Mouse (Mus musculus): ENCODE measurements around the gene Nlrp1b.

Gene Nlrp1b

GRCm38 (mm10) chr11:71230684-71231480, at the start of gene Nlrp1b:
Gene Nlrp1b (minus strand): TSS chr11:71230733.
- no peak for DNase-seq (ENCODE audit: low spot score in 2 of 2)

GRCm38 (mm10) chr11:71261036-71261435, 30.5 kb upstream of the Nlrp1b start:
- no peak for DNase-seq (ENCODE audit: low spot score in 2 of 2)

GRCm38 (mm10) chr11:71251333-71251732, 20.8 kb upstream of the Nlrp1b start:
- DNase-seq (ENCODE audit: low spot score in 2 of 2), result peak in 1 of 2 experiments; percentile 12

- DNase-seq (ENCODE audit: low spot score in 2 of 2), result no peak
These were observed 5.9 kb downstream of the Nlrp1b start for GRCm38 (mm10) chr11:71224614-71225013.

- no peak for DNase-seq (ENCODE audit: low spot score in 2 of 2)
These were observed 27.8 kb downstream of the Nlrp1b start for GRCm38 (mm10) chr11:71202703-71203102.

GRCm38 (mm10) chr11:71199349-71199748, 31.2 kb downstream of the Nlrp1b start:
- no peak for DNase-seq (ENCODE audit: low spot score in 2 of 2)

- no peak for DNase-seq (ENCODE audit: low spot score in 2 of 2)
These were observed 60.9 kb downstream of the Nlrp1b start for GRCm38 (mm10) chr11:71169633-71170032.

- DNase-seq (ENCODE audit: low spot score in 2 of 2), result no peak
These were observed 66.4 kb downstream of the Nlrp1b start for GRCm38 (mm10) chr11:71164139-71164538.

- no peak for DNase-seq (ENCODE audit: low spot score in 2 of 2)
These were observed 70.9 kb downstream of the Nlrp1b start for GRCm38 (mm10) chr11:71159439-71160136.

GRCm38 (mm10) chr11:71155272-71155671, 75.3 kb downstream of the Nlrp1b start:
- no peak for DNase-seq (ENCODE audit: low spot score in 2 of 2)

- no peak for DNase-seq (ENCODE audit: low spot score in 2 of 2)
These were observed 85.9 kb downstream of the Nlrp1b start, which contains the start of gene Nlrp1a for GRCm38 (mm10) chr11:71144661-71145060. Gene Nlrp1a (minus strand): TSS chr11:71144704.

GRCm38 (mm10) chr11:71142031-71142430, 88.5 kb downstream of the Nlrp1b start:
- no peak for DNase-seq (ENCODE audit: low spot score in 2 of 2)

GRCm38 (mm10) chr11:71107128-71107527, 123.4 kb downstream of the Nlrp1b start:
- no peak for DNase-seq (ENCODE audit: low spot score in 2 of 2)

- no peak for DNase-seq (ENCODE audit: low spot score in 2 of 2)
These were observed 124.1 kb downstream of the Nlrp1b start for GRCm38 (mm10) chr11:71106261-71107021.

- no peak for DNase-seq (ENCODE audit: low spot score in 2 of 2)
These were observed 126.6 kb downstream of the Nlrp1b start for GRCm38 (mm10) chr11:71103931-71104330.

Measured in frontal cortex, postnatal 10 days (tissue).